Comparison of ENCODE assay signal across 7 mouse cellular contexts in genomic region chr10:61089170-61090142, GRCm38 (mm10). TPM values are rescaled to one million over a fixed set of nuclear protein-coding genes. Genes with fewer than 3 reads are reported as not detected.
DNase-seq lines count a peak whose midpoint lies in the region; ATAC-seq lines count a peak whose summit lies in the region.

Gene Pcbd1 (plus strand): TSS chr10:61089331.

- H3K4me3 ChIP-seq in embryonic facial prominence, embryonic 11.5 days (ENCODE audit: low read depth, low read length), result peak within 1 kb of the TSS; percentile 25
- peak within 1 kb of the TSS; percentile 38 for H3K4me3 ChIP-seq in hindbrain, embryonic 13.5 days
- H3K4me3 ChIP-seq in limb, embryonic 12.5 days (replicated peaks), result peak within 1 kb of the TSS; percentile 42
- peak within 1 kb of the TSS; percentile 36 for H3K4me3 ChIP-seq in midbrain, embryonic 11.5 days (ENCODE audit: low read depth, low read length)

- H3K4me2 ChIP-seq in embryonic facial prominence, embryonic 11.5 days (ENCODE audit: low read depth, low read length), result peak within 1 kb of the TSS; percentile 59
- H3K4me2 ChIP-seq in hindbrain, embryonic 13.5 days, result peak within 1 kb of the TSS; percentile 70
- peak within 1 kb of the TSS; percentile 81 for H3K4me2 ChIP-seq in limb, embryonic 12.5 days
- peak within 1 kb of the TSS; percentile 73 for H3K4me2 ChIP-seq in midbrain, embryonic 11.5 days

- DNase-seq in Muller cell, postnatal 12 days (ENCODE audit: inconsistent ontology term), result peak; percentile 63
- no peak for DNase-seq in adrenal gland, adult 8-10 months
- peak; percentile 64 for DNase-seq in embryonic facial prominence, embryonic 11.5 days (ENCODE audit: low spot score)
- DNase-seq in midbrain, embryonic 11.5 days (ENCODE audit: low spot score, missing footprints), result peak; percentile 93
- peak; percentile 88 for DNase-seq in yolk sac, embryonic 10.5 days (ENCODE audit: low spot score)

- peak within 1 kb of the TSS; percentile 68 for H3K9ac ChIP-seq in embryonic facial prominence, embryonic 11.5 days (replicated peaks; ENCODE audit: low read length)
- peak within 1 kb of the TSS; percentile 71 for H3K9ac ChIP-seq in hindbrain, embryonic 13.5 days
- peak within 1 kb of the TSS; percentile 65 for H3K9ac ChIP-seq in limb, embryonic 12.5 days (replicated peaks)
- peak within 1 kb of the TSS; percentile 83 for H3K9ac ChIP-seq in midbrain, embryonic 11.5 days (ENCODE audit: low read length)

- H3K9me3 ChIP-seq in embryonic facial prominence, embryonic 11.5 days (replicated peaks; ENCODE audit: control insufficient read depth, low read length), result no peaks in the 10 kb centered on the region
- H3K9me3 ChIP-seq in hindbrain, embryonic 13.5 days, result no peaks in the 10 kb centered on the region
- no peaks in the 10 kb centered on the region for H3K9me3 ChIP-seq in limb, embryonic 12.5 days
- H3K9me3 ChIP-seq in midbrain, embryonic 11.5 days (ENCODE audit: control insufficient read depth, low read length), result no peaks in the 10 kb centered on the region

- no peaks in the 10 kb centered on the region for H3K4me1 ChIP-seq in embryonic facial prominence, embryonic 11.5 days (ENCODE audit: control insufficient read depth, insufficient read depth, low read length)
- peaks cover 19% of the 10 kb centered on the region for H3K4me1 ChIP-seq in hindbrain, embryonic 13.5 days (replicated peaks)
- peaks cover 20% of the 10 kb centered on the region for H3K4me1 ChIP-seq in limb, embryonic 12.5 days (replicated peaks)
- peaks cover 7% of the 10 kb centered on the region for H3K4me1 ChIP-seq in midbrain, embryonic 11.5 days (ENCODE audit: control insufficient read depth, insufficient read depth, low read length)

- H3K27me3 ChIP-seq in embryonic facial prominence, embryonic 11.5 days (ENCODE audit: control insufficient read depth, insufficient read depth, low read length), result no peaks in the 10 kb centered on the region
- H3K27me3 ChIP-seq in hindbrain, embryonic 13.5 days, result no peaks in the 10 kb centered on the region
- no peaks in the 10 kb centered on the region for H3K27me3 ChIP-seq in limb, embryonic 12.5 days
- no peaks in the 10 kb centered on the region for H3K27me3 ChIP-seq in midbrain, embryonic 11.5 days (ENCODE audit: control insufficient read depth, insufficient read depth, low read length)

- ATAC-seq in embryonic facial prominence, embryonic 11.5 days (replicated peaks; ENCODE audit: insufficient number of reproducible peaks, low FRiP score, low TSS enrichment, low read depth), result peak; percentile 69
- ATAC-seq in hindbrain, embryonic 13.5 days (ENCODE audit: low FRiP score), result peak; percentile 54
- ATAC-seq in limb, embryonic 12.5 days (ENCODE audit: insufficient number of reproducible peaks, insufficient read depth, low FRiP score, low TSS enrichment, low read depth), result peak; percentile 34; the same call in 1 of the 2 replicates
- ATAC-seq in midbrain, embryonic 11.5 days (ENCODE audit: low FRiP score), result peak; percentile 76

- H3K27ac ChIP-seq in embryonic facial prominence, embryonic 11.5 days (replicated peaks; ENCODE audit: low read depth, low read length), result no peak within 1 kb of the TSS; the same call in 1 of the 2 replicates
- peak within 1 kb of the TSS; percentile 52 for H3K27ac ChIP-seq in hindbrain, embryonic 13.5 days
- H3K27ac ChIP-seq in limb, embryonic 12.5 days, result peak within 1 kb of the TSS; percentile 29; the same call in 1 of the 2 replicates
- no peak within 1 kb of the TSS for H3K27ac ChIP-seq in midbrain, embryonic 11.5 days (ENCODE audit: low read depth, low read length)

- 9% methylated on average over 33 of the region's 33 CpGs for WGBS in embryonic facial prominence, embryonic 11.5 days
- WGBS in hindbrain, embryonic 13.5 days, result 8% methylated on average over 33 of the region's 33 CpGs
- 6% methylated on average over 33 of the region's 33 CpGs for WGBS in limb, embryonic 12.5 days
- 12% methylated on average over 33 of the region's 33 CpGs for WGBS in midbrain, embryonic 11.5 days

- H3K36me3 ChIP-seq in embryonic facial prominence, embryonic 11.5 days (replicated peaks; ENCODE audit: control insufficient read depth, insufficient read depth, low read depth, low read length), result no peaks in the 10 kb centered on the region; the same call in 1 of the 2 replicates
- no peaks in the 10 kb centered on the region; the same call in 1 of the 2 replicates for H3K36me3 ChIP-seq in hindbrain, embryonic 13.5 days
- H3K36me3 ChIP-seq in limb, embryonic 12.5 days, result no peaks in the 10 kb centered on the region
- H3K36me3 ChIP-seq in midbrain, embryonic 11.5 days (ENCODE audit: control insufficient read depth, insufficient read depth, low read length), result no peaks in the 10 kb centered on the region

RNA-seq across cellular contexts. Expression of gene Pcbd1, which starts in this region (rescaled TPM):
- total RNA-seq in adrenal gland, adult 8-10 months (2022), result 10 to 100 TPM; 20.5 to 34.0 (median 28.3) TPM
- polyA plus RNA-seq in embryonic facial prominence, embryonic 11.5 days (2014; fragmentation: Nextera tagmentation; extraction: Ambion mirVana), result 16.4 and 19.1 TPM in 2 replicates
- 28.8 and 31.5 TPM in 2 replicates for polyA plus RNA-seq in hindbrain, embryonic 13.5 days (2015; fragmentation: Nextera tagmentation; extraction: Ambion mirVana)
- polyA plus RNA-seq in limb, embryonic 12.5 days (2016; fragmentation: Nextera tagmentation; extraction: Ambion mirVana), result 17.1 and 17.5 TPM in 2 replicates
- polyA plus RNA-seq in midbrain, embryonic 11.5 days (2014; fragmentation: Nextera tagmentation; extraction: Ambion mirVana), result 29.9 and 31.0 TPM in 2 replicates

Comparison
In these comparisons a context has a peak if more than half of its experiments do, and no peak if none do; other contexts are left out.
1. H3K27ac ChIP-seq: peak in hindbrain, embryonic 13.5 days (single experiment) and limb, embryonic 12.5 days (single experiment); none in embryonic facial prominence, embryonic 11.5 days (single experiment) and midbrain, embryonic 11.5 days (single experiment).
2. Peak in every context shown above with its lines, with median percentiles within 50 percentile points of each other: ATAC-seq, H3K4me2 ChIP-seq, H3K4me3 ChIP-seq and H3K9ac ChIP-seq.